Mouse (Mus musculus) ovary, postnatal 36 days (tissue): ENCODE measurements around the gene Lipc.

Experiments
- DNase-seq: peaks from one replicate; pipeline ENCODE4 v3.0.0; 2022; ENCODE audit warnings: low spot score, mixed read lengths

Gene Lipc

DNA sequence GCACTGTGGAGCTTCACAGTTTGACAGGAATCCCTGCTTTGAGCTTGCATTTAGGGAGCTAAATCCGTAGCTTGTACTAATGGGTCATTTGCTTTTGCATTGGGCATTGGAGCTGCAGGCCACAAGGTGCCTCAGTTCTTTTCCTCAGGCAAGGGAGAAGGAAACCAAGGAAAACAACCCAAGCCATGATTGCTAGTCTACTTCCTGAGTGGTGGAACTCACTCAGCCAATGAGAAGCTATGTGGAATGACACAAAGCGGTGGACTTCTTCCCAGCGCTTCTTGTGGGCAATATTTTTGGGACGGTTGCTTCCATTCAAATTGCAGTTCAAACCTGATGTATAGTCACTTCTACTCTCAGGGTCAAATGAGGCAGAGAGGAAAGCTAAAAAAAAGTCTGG is at the start of gene Lipc:
Gene Lipc (minus strand): TSS at position 101 of the 400 bp plus-strand sequence.
- no peak for DNase-seq

DNA sequence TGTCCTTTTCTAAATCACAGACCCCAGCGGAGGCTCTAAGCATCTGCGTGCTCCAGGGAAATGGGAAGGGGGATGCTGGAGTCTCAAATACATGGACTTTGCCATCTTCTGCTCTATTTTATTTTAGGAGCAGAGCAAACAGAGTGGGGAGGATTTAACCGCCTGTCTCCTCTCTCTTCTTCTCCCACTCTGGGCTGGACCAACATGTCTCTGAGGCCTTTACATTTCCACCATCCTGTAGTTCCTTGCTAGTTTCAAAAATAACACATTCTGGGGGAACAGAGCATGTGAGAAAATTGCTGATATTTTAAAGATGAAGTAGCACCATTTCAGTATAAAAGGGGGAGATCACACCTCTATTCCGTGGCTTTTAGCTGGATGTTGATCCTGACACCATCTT is 47.1 kb upstream of the Lipc start:
- no peak for DNase-seq

DNA sequence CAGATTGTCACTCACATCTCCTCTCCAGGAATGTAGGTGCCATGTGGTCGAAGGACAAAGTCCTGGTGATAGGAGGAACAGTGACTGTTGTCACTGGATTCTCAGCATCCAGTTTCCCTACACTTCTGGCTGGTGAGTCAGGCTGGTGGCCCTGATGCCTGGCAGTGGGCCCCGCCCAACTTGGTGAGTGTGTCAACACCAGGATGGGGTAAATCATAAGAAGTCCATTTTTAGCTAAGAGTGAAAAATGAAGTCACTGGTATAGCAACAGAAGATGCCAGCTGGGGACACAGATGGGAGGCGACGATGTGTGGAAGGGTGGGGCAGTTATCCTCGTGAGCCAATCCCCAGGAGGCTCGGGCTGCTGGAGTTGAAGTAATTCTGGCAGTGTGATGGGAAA is 46.7 kb upstream of the Lipc start:
- DNase-seq, result no peak

DNA sequence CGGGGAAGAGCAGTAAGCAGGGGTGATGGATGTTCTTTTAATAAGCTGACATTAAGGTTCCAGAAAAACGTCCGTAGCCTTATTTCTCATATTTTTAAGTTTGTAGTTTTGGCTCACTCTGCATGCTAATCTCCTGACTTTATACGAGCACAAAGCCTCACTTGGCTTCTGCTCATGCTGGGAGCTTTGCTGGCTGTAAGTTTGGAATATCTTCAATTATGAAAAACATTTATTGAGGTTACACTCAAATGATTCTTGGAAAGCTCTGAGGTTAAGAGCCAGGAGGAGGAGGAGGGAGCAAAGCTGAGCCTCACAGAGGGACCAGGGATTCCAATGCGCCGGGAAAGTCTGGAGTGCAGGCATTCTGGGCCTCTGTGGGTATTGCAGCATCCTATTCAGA is 41.3 kb upstream of the Lipc start:
- no peak for DNase-seq

DNA sequence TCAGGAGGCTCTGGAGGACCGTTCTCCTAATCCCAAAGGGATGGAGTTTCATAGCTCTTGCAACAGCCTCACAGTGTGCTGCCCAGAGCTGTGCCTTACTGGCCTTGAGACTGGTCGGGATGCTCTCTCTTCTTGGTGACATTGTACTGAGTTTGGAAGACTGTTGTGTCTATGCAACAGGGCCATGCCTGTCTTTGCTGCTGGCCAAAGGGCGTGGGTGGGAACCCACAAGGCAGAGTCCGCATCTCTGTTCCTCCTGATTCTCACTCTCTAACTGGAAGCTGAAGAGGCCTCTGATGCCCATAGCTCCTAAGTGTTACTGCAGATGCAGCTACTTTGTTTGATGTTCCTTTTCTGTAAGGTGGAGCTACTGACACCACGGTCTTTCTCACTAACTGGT is 39.4 kb upstream of the Lipc start:
- DNase-seq, result peak; percentile 47

DNA sequence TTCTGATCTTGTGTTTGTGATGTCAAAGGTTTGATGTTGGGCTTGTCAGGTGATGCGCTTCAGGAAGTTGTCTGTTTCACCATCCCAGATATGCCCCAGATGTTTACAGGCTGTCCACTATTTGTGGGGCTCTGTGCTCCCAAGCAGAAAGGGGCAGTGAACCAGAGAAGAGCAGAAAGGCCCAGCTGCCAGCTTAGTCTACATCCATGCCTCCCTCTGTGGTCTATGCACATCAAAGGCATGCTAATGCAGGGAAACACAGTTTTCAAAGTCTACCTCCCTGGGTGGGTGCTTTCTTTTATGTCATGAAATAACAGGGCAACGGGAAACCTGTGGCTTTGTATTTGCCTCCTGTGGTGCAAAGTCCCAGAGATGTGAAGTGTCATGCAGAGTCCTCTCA is 35.2 kb upstream of the Lipc start:
- no peak for DNase-seq

DNA sequence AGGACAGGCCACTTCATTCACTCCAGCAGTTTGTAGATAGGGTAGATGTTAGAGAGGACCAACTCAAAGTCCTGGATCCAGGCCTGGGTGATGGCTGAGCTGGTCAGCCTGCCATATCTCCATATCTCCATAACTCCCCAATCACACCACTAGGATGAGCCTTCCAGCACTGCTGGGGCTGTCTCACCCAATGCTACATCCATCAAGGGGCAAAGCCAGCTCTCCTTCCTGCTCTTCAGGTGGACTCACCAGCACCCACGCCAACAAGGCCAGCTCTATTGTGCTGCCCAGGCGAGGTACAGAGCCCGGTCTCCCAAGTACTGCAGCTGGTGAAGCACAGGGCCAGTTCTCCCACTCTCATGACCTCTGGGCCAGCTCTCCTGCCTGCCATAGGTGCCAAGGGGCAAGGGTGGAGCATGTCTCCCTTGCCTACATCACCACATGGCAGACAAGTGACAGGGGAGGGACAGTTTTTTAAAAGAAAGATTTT is 31.0 kb upstream of the Lipc start:
- DNase-seq, result no peak

DNA sequence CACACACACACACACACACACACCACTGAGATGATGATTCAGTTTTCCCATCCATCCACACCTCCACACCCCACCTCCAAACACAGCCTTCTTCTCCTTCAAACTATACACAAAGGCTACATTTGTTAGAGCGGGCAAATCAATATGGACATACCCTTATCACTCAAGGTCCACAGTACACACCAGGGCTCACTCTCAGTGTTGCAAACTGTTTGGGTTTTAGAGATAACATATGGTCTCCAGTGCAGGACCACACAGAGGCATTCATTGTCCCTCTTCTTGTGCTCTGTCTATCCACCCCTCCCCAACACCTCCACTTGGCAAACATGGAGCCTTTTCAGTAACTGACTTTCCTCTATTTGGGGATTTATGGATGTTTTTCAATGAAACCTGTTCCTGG is 29.7 kb upstream of the Lipc start:
- no peak for DNase-seq

DNA sequence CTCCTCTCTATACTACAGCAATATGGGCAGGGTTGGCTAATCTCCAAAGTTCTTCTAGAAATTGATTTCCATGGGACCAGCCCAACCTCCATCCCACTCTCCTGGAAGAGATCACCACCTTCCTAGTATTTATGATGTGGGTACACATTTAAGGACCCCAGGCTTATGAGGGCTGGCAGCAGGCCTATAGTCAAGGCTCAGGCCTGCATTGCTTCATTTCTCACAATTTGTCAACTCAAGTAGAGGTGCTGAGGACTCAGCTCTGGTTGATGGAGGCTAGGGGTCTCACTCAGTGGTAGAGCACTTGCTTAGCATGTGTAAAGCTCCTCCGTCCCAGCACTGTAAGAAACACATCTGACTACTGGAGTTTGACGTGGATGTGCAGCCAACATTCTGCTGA is 27.6 kb upstream of the Lipc start:
- DNase-seq, result no peak

DNA sequence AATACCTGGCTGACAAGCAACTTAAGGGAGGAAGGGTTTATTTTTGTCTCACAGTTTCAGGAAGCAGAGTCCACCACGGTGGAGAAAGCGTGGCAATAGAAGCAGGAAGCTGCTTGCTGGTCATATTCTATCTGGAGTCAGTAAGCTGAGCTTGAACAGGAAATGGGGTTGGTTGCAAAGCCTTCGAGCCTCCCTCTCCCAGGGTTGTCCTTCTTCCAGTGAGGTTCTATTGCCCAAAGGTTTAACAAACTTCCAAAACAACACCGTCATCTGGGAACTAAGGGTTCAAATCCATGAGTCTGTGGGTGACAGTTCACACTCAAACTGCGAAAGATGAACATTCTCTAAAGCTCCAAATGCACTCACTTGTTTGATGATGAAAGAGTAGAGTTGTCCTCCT is 27.1 kb upstream of the Lipc start:
- DNase-seq, result no peak

DNA sequence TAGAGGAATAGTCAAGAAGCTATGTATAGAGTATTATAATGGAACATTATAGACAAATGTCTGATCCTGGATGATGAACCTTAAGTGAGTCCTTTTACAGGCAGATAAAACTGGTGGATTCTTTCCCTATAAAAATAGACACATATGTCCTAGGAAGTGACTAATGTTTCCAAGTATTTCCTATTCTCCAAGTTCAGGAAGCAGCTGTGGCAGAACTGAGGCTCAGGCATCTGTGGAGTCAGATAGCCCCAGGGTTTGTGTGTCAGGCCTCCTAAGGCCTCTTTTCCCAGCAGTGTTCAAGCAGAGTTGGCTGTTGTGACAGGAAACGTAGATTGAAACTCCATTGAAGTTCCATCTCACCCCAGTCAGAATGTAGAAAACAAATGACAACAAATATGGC is 25.4 kb upstream of the Lipc start:
- DNase-seq, result no peak

DNA sequence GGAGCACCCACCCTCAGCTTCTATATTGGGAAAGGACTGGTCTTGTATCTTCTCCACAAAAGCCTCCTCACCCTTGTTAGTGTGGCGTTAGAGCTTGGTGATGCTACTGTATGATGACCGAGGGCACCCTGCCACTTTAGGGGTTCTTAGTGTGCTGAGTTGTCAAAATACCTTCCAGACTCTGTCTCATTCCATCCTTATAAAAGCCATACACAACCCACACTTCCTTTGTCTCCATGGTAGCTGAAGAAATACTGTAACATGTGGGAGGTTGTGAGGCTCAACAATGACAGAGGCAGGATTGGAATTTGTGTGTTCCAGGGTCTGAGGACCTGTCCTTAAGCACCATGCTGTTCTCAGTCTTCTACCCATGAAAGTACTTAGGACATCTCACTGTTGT is 23.9 kb upstream of the Lipc start:
- DNase-seq, result no peak

DNA sequence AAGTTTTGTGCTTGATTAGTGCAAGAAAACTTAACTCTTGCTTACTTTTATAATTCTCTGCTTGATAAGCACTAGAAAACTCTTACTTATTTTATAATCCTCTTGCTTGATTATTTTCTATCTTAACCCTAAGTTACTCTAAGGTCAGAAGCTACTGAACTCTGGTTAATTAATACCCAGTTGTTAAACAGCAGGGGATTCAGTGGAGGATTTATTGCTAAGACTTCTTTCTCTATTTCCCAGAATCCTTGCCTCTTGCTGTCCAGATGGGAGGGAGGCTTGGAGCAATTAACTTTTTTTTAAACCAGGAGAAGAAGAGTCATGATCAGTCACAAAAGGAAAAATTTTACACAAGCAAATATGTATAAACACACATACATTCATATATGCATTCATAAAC is 21.3 kb upstream of the Lipc start:
- no peak for DNase-seq

DNA sequence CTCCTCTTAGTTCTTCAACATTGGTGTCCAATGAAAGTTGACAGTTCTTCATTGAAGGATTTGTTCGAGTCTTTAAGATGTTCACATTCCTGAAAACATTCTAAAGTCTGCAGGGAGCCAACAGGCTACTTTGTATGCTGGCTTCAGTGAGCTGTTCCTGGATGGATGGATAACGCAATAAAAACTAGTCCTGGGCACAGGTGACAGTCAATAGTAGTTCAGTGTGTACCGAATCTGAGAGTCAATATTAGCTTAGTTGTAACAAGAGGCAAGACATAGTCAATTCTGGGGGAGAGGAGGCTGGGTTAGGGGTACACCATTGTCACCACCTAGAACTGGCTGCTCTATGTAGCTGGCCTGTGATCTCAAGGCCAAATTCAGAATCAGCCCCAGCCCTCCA is 17.2 kb upstream of the Lipc start:
- no peak for DNase-seq

DNA sequence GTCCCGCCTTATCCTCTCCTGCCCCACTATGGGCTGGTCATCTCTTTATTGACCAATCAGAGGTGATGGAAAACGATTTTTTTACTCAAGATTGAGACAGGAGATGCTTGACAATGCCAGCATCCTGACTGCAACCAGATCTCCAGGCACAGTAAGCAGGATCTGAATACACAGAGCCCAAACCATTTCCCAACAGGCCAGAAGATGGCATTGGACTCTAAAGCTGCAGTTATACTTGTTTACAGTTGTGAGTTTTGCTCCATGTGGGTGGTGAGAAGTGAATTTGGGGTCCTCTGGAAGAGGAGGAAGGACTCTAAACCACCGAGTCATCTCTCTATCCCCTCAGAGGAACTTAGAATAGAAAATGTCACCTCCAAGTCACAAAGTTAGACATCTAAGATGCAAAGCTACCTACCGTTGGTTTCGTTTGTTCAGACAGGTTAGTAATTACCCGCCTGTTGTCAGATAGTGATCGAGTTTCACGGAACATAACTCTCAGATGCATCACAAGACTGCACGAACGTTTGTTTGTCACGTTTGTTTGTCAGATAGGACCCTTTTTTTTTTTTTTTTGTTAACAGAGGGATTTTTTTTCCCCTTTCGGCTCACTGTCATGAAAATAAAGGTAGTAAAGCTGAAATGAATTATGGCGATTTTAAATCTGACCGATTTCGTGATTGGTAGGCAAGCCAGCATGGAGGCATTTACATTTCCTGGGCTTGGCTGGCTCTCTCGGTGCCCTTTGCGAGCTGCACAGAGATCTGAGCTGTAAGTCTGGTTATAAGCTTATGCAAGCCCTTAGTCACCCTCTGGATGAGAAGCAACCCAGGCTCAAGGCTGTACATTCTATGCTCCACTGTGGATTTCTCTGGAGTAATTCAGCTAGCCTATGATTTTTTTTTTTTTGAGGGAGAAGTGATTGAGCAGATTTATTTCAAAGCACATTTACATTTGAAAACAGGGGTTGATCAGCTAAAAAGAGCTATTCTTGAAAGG is 14.3 kb upstream of the Lipc start:
- no peak for DNase-seq

DNA sequence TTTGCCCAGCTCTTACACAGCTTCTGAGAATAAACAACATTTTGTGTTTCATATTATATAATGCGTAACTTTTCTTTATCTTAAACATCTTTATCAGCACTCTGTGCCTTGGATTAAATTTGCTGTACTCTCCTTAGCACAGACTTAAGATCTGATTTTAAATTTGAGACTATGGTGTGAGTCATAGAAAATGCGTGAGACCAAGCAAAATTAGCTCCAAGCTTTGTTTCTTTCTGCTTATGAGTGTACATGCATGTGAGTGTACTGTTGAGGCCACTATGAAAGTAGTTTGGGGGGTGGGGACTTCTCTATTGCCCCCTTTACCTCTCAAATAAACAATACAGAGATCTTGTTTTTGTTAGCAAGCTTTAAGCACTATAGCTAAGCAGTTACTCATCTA is 13.4 kb upstream of the Lipc start:
- no peak for DNase-seq

DNA sequence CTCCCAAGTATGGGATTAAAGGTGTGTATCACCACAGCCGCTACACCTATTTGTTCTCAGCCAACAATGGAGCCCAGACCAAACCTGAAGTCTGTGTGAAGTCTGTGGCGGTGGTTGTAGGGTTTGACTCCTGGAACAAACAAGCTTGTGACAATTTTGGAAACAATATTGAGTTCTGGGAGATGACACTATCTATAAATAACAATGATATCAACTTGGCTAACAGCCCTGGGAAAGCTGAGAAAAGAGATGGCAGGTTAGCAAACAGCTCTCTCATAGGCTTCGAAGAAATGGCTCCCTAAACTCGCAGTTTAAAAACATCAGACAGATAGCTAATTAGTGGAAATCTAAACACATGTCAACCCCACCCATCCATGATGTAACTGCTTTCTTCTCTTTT is 13.0 kb upstream of the Lipc start:
- DNase-seq, result no peak

DNA sequence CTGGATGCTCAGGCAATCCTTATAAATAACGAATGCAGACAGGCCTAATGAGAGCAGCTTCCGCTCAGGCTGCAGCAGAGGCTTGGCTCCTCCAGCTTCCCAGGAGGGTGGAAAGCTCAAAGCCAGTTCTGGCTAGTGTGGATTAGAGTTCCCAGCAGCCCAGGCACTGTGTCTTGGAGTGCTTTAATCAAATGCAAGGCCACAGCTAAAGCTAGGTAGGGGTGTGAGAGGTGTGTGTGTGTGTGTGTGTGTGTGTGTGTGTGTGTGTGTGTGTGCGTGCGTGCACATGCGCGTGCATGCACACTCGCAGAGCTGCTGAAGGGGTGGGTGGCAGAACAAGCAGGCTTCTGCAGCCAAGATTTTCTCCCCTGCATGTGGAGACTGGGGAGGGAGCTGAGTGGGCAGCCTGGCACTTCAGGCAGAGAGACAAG is 11.4 kb upstream of the Lipc start:
- no peak for DNase-seq

DNA sequence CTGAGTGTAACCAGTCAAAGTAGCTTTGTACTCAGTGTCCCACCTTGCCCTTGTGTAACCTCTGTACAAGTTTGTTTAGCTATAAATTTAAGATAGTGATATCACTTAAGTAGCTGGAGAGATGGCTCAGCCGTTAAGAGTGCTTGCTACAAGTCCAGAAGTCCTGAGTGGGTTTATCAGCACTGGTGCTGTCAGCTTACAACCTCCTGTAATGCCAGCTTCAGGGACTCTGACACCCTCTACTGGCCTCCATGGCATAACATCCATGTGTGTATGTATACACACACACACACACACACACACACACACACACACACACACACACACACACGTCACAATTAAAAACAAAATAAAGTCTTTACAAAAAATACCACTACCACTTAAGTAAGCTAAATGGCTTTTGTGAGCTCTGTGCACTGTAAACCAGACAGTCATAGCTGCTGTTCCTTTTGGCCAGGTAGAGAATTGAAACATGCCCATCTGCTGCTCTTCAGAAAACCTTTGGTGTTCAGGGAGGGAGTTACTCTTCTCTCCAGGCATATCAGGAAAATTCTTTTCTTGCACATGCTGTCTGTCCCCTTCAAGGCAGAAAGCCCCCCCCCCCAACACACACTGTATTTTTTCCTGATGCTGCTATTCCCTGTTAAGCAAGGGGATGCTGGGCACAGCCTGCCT is 10.9 kb upstream of the Lipc start:
- no peak for DNase-seq

DNA sequence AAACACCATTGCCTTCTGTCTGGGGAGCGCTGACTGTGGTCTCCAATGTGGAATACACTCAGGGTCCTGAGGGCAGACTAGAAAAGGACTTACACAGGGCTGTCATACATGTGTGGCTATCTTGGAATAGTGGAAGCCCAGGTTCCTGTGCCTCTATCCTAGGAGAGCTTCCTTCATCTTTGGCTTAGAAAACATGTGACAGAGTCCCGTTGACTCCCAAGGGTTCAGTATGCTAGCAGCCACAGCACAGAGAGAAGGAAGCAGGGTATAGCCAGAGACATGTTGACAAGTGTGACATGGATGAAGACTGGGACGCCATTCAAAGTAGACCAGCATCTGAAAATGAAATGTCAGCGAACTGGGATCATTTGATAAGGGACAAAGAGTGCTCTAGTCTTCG is 8.3 kb upstream of the Lipc start:
- no peak for DNase-seq

DNA sequence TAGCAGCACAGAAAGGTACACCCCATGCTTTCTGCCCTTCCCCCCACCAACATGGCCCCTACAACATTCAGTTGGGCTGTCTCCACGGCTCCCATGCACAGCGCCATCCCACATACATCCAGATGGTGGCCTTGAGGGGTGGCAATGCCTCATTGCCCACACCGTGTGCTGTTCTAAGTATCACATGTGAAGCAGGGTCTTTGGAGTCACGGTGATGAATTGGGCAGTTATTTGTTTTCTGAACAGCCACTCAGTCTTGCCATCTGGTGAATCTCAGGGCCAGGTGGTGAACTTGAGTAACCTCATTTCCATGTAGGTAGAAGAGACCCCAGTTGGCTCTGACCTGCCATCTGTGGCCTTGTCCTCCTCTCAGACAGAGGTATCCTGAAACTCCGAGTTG is 7.8 kb upstream of the Lipc start:
- DNase-seq, result no peak

DNA sequence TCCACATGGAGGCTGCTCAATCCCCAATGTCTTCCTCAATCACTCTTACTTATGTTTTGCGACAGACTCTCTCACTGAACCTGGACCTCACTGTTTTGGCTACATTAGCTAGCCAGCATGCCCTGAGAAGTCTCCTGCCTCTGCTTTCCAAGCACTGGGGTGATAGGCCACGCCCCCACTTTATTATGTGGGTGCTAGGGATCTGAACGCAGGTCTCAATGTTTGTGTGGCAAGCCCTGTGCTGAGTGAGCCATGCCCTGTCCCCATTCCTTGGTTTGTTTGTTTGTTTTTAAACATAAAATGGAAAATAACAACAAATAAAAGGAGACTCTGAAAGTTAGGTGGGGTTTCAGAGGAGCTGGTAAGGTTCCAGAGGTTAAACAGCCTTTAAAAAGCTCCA is 7.4 kb upstream of the Lipc start:
- DNase-seq, result no peak

DNA sequence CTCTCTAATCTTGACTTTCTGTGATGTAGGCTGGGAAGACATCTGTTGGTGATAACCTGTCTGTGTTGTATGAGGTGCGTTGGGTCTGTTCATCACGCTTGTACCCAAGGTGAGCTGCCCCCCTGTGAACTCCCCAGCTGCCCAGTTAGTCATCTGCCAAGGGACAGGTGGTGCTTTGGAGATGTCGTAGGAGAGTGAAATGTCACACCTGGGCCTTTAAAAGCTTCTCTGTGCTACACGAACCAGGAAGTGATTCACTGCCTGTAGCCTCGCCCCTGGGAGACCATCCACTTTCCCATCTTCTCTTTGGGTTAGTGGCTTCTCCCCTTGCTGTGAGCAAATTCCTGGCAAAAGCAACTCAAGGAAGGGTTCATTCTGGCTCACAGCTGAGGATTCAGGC is 6.4 kb upstream of the Lipc start:
- DNase-seq, result no peak
